Mouse (Mus musculus): ENCODE results near the gene Vps72. TPM values are rescaled to one million over a fixed set of nuclear protein-coding genes. Genes with fewer than 3 reads are reported as not detected.

The Vps72 gene
- polyA plus RNA-seq, 1 experiment, result 31.8 TPM

GRCm38 (mm10) chr3:95159987-95160963, 49.5 kb downstream of the Vps72 start, which contains the start of gene Sema6c:
TSS of gene Sema6c (plus strand) at chr3:95160457.
- peak within 1 kb of the TSS; percentile 86 for H3K4me3 ChIP-seq (ENCODE audit: control insufficient read depth, low read depth, low read length)
- peak; percentile 79 for TF ChIP-seq POLR2A (IDR thresholded peaks at IDR 0.05; ENCODE audit: control insufficient read depth, low read depth, low read length)
- TF ChIP-seq CTCF (IDR thresholded peaks at IDR 0.05; ENCODE audit: control insufficient read depth, insufficient read depth, insufficient replicate concordance, low read depth, low read length), result no peak
- H3K36me3 ChIP-seq (ENCODE audit: control insufficient read depth, insufficient read depth, low read length), result no peaks in the 10 kb centered on the region
- H3K27me3 ChIP-seq (ENCODE audit: control insufficient read depth, insufficient read depth, low read length), result no peaks in the 10 kb centered on the region; the same call in 1 of the 2 replicates
- H3K4me1 ChIP-seq (ENCODE audit: control insufficient read depth, insufficient read depth, low read length), result peaks cover 15% of the 10 kb centered on the region
- peak within 1 kb of the TSS; percentile 47 for H3K27ac ChIP-seq (ENCODE audit: control insufficient read depth, insufficient read depth, low read depth, low read length)

DNA sequence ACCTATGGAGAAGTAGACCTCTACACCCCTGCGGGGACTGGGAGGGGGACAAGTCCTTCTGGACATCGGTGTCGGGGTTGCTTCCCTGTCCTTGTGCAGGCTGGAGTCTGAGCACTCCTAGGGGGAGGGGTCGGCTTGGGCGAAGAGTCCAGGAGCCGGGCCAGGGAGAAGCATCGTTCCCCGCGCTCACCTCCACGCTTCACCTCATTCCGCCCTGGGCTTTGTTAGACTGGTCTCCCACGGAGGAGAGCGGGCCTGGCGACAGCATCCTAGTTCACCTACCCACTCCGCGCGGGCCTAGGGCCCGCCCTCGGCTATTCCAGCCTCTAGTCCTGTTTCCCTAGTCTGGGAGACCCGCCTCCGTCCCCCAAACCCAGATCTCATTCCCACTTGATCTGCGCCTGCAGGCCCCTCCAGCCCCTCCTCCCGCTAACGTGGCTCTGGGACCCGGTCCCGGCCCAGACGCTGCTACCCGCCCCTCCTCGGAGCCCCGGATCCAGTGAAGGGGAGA, 50.3 kb downstream of the Vps72 start:
- H3K27ac ChIP-seq (ENCODE audit: control insufficient read depth, insufficient read depth, low read depth, low read length), result peak overlapping the region; percentile 47
- no peak for TF ChIP-seq POLR2A (IDR thresholded peaks at IDR 0.05; ENCODE audit: control insufficient read depth, low read depth, low read length)
- TF ChIP-seq CTCF (IDR thresholded peaks at IDR 0.05; ENCODE audit: control insufficient read depth, insufficient read depth, insufficient replicate concordance, low read depth, low read length), result no peak
- H3K4me3 ChIP-seq (ENCODE audit: control insufficient read depth, low read depth, low read length), result peak overlapping the region; percentile 86
- H3K36me3 ChIP-seq (ENCODE audit: control insufficient read depth, insufficient read depth, low read length), result no peaks in the 10 kb centered on the region
- H3K27me3 ChIP-seq (ENCODE audit: control insufficient read depth, insufficient read depth, low read length), result no peaks in the 10 kb centered on the region; the same call in 1 of the 2 replicates
- H3K4me1 ChIP-seq (ENCODE audit: control insufficient read depth, insufficient read depth, low read length), result peaks cover 15% of the 10 kb centered on the region

- Histone ChIP-seq H3K27me3 (ENCODE audit: control insufficient read depth, insufficient read depth, low read length) (no peaks in the 10 kb centered on the region; the same call in 1 of the 2 replicates), H3K4me3 (ENCODE audit: control insufficient read depth, low read depth, low read length) (peak overlapping the region; percentile 86), H3K36me3 (ENCODE audit: control insufficient read depth, insufficient read depth, low read length) (no peaks in the 10 kb centered on the region), H3K4me1 (ENCODE audit: control insufficient read depth, insufficient read depth, low read length) (peaks cover 15% of the 10 kb centered on the region), H3K27ac (ENCODE audit: control insufficient read depth, insufficient read depth, low read depth, low read length) (no peak overlapping the region)
- no peak for TF ChIP-seq POLR2A (IDR thresholded peaks at IDR 0.05; ENCODE audit: control insufficient read depth, low read depth, low read length)
- no peak for TF ChIP-seq CTCF (IDR thresholded peaks at IDR 0.05; ENCODE audit: control insufficient read depth, insufficient read depth, insufficient replicate concordance, low read depth, low read length)
Measured at GRCm38 (mm10) chr3:95161618-95162344, 51.0 kb downstream of the Vps72 start.

GRCm38 (mm10) chr3:95162345-95162628, 51.5 kb downstream of the Vps72 start:
- H3K4me3 ChIP-seq (ENCODE audit: control insufficient read depth, low read depth, low read length), result no peak overlapping the region
- no peaks in the 10 kb centered on the region for H3K36me3 ChIP-seq (ENCODE audit: control insufficient read depth, insufficient read depth, low read length)
- no peaks in the 10 kb centered on the region; the same call in 1 of the 2 replicates for H3K27me3 ChIP-seq (ENCODE audit: control insufficient read depth, insufficient read depth, low read length)
- H3K4me1 ChIP-seq (ENCODE audit: control insufficient read depth, insufficient read depth, low read length), result peaks cover 15% of the 10 kb centered on the region
- TF ChIP-seq CTCF (IDR thresholded peaks at IDR 0.05; ENCODE audit: control insufficient read depth, insufficient read depth, insufficient replicate concordance, low read depth, low read length) (no peak), POLR2A (IDR thresholded peaks at IDR 0.05; ENCODE audit: control insufficient read depth, low read depth, low read length) (no peak)
- no peak overlapping the region for H3K27ac ChIP-seq (ENCODE audit: control insufficient read depth, insufficient read depth, low read depth, low read length)

DNA sequence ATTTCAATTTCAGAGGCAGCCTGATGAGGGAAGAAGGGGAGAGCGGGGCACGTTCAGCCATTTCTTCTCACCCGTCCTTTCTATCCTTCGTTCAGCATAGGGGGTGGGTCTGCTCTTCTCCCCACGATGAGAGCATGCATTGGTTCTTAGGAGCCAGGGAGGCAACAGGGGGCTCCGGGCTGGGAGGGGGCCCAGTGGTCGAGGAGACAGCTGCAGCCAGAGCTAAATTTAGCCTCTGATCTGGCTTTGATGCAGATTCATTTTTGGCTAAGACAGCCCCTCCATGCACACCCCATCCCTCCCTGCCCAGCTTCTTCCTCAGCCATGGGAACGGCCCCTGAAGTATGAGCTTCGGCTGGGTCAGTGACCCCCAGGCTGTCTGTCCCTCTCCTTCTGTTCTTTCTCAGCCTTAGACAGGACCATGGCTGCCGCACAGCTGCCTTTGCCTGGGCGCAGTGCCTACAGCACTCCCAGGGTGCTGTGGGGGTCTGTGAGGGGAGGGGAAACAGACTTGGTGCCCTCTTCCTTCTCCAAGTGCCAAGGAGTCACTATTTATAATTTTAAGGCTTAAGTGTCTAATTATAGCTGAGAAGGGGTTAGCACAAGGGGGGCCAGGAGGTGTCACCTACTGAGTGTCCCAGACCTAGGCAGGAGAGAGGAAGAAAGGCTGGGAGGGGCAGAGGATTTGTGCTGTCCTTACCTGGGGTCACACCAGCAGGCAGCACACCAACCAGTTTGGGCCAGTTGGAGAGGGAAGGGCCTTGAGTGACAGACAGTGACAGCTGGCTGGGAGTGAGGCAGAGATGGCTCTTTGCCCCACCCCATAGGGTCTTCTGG, 52.8 kb downstream of the Vps72 start:
- no peak overlapping the region for H3K4me3 ChIP-seq (ENCODE audit: control insufficient read depth, low read depth, low read length)
- peaks cover 15% of the 10 kb centered on the region for H3K4me1 ChIP-seq (ENCODE audit: control insufficient read depth, insufficient read depth, low read length)
- no peaks in the 10 kb centered on the region; the same call in 1 of the 2 replicates for H3K27me3 ChIP-seq (ENCODE audit: control insufficient read depth, insufficient read depth, low read length)
- no peaks in the 10 kb centered on the region for H3K36me3 ChIP-seq (ENCODE audit: control insufficient read depth, insufficient read depth, low read length)
- no peak overlapping the region for H3K27ac ChIP-seq (ENCODE audit: control insufficient read depth, insufficient read depth, low read depth, low read length)
- TF ChIP-seq POLR2A (IDR thresholded peaks at IDR 0.05; ENCODE audit: control insufficient read depth, low read depth, low read length), result no peak
- no peak for TF ChIP-seq CTCF (IDR thresholded peaks at IDR 0.05; ENCODE audit: control insufficient read depth, insufficient read depth, insufficient replicate concordance, low read depth, low read length)

DNA sequence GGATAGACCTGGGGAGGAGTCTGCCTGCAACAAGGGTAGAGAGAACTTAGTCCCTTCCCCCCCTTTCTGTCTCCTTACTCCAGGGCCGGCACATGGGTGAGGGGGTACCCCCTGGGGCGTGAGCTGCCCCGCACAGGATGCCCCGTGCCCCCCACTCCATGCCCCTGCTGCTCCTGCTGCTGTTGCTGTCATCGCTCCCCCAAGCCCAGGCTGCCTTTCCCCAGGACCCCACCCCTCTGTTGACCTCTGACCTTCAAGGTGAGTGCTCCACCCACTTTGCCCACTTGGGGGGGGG, 53.4 kb downstream of the Vps72 start:
- no peaks in the 10 kb centered on the region for H3K36me3 ChIP-seq (ENCODE audit: control insufficient read depth, insufficient read depth, low read length)
- no peak for TF ChIP-seq POLR2A (IDR thresholded peaks at IDR 0.05; ENCODE audit: control insufficient read depth, low read depth, low read length)
- TF ChIP-seq CTCF (IDR thresholded peaks at IDR 0.05; ENCODE audit: control insufficient read depth, insufficient read depth, insufficient replicate concordance, low read depth, low read length), result no peak
- H3K4me1 ChIP-seq (ENCODE audit: control insufficient read depth, insufficient read depth, low read length), result peaks cover 15% of the 10 kb centered on the region
- no peak overlapping the region for H3K4me3 ChIP-seq (ENCODE audit: control insufficient read depth, low read depth, low read length)
- H3K27ac ChIP-seq (ENCODE audit: control insufficient read depth, insufficient read depth, low read depth, low read length), result no peak overlapping the region
- no peaks in the 10 kb centered on the region; the same call in 1 of the 2 replicates for H3K27me3 ChIP-seq (ENCODE audit: control insufficient read depth, insufficient read depth, low read length)

All from testis, adult 2 months (tissue).